Mouse (Mus musculus) cerebellum, adult 18-20 months (tissue): ENCODE measurements at regions not wholly inside any gene's neighbourhood (a gene's known extent, or its start where the extent isn't known, plus 50 kb on each side); places are given as distances from the start of the nearest gene placed in this dataset.

Source experiments
- DNase-seq, 2 experiments: peaks; one replicate each; pipeline ENCODE4 v3.0.0; 2021

DNA sequence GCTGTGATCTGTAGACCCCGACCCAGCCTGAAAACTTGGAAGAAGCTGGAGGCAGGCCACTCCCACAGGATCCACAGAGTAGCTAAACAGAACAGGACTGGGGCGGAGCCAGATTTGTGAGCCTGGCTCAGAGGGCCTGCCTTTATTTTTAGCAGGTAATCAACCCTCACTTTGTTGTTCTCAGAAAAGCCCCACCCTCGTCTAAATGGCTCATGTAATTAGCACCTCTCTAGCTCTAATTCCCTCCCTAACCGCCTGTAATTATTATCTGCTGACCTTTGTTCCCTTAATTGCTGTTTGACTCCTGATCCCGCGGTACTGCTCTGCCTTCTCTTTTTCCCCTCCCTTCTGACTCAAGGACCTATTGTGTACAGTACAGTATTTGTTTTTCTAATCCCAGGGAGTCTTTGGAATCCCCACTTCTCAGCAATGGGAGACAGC is 95.6 kb upstream of the Bdnf start:
- DNase-seq = no peak

DNA sequence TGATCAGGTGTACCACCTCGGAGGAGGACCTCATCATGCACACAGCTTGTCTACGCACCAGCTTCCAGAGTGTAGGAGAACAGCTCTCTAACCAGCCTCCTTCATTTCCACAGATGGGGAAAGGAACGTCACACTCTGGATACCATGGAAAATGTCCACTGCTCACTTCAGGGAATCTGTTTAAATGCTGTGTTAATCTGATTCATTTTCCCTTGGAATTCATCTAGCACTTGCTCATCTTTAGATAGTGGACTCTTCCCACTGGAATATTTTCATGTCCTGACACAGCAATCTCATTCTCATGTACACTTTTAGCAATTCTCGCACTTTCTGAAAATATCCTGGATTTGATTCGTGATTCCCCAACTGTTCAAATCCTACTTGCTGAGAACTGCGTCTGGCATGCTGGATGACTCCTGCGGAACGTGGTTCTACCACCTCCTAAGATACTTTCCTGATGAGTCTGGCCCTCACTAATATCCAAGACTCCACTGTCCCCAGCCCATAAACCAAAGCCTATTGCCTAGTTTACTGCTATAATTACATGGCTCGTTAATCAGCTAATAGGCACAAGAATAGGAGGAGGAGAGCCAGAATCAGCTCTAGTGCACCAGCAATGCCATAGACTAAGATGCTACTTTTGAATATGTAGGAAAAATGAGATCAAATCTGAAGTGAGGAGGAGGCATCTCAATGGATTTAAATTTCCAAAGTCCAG is 56.0 kb upstream of the Bdnf start:
- DNase-seq = no peak

DNA sequence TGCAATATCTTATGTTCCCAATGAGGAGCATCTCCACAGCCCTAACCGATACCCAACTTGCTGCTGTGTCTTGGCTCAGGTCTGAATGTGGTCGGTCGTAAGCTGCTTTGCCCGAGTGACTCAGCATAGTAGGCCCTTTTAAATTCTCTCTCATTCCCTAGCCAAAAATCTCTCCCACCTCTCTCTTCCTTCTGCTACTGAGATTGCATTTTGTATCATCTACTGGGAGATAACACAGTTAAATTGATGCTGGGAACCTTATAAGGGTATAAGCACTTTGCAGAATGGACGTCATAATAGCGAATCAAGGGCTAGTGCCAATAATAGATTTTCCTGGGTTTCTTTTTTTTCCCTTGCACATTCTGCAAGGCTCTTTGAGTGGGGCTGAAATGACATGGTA is 54.8 kb upstream of the Bdnf start:
- DNase-seq = no peak

DNA sequence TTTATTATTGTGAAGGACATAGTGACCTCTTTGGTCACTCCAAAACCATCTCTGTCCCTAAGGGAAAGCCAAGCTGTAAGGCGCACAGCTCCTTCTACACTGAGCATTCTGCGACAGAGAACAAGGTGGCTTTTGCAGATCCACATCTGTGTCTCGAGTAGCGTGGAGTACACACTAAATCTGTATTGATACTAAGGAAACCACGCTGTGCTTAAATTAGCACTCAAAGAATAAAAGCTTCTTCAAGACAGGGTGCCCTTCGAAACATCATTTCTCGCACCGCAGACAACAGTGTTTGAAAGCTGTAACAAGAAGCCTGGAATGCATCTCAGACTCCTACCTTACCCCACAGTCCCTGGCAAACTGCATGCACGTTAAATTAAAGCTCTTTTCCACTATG is 52.9 kb upstream of the Bdnf start:
- no peak for DNase-seq
